Mouse (Mus musculus) embryonic facial prominence, embryonic 14.5 days (tissue): ENCODE data around the gene Olfr287. TPM values are rescaled to one million over a fixed set of nuclear protein-coding genes. Genes with fewer than 3 reads are reported as not detected.
A peak's percentile ranks its signal among the peaks of the same experiment; 100 is the strongest.

Source experiments
- ATAC-seq: fragments of 200-750 bp; cut with Nextera tagmentation; 2 replicates; pipeline ENCODE4 v1.8.0; 2017; ENCODE audit warnings: low read depth, moderate number of reproducible peaks, moderate TSS enrichment
- DNase-seq: peaks from one replicate; pipeline ENCODE4 v3.0.0-alpha.2; 2015; ENCODE audit warnings: low spot score
- H3K27ac ChIP-seq: fragments of 300-500 bp; sonication (generic); replicated peaks from 2 replicates; pipeline ENCODE4 v1.5.1; 2014; ENCODE audit warnings: low read depth, mild to moderate bottlenecking, low read length, moderate library complexity
- H3K27me3 ChIP-seq: fragments of 300-500 bp; sonication (generic); replicated peaks from 2 replicates; pipeline ENCODE4 v1.6.1; 2014; ENCODE audit warnings: low read length; ENCODE audit not compliant: control insufficient read depth, insufficient read depth
- H3K36me3 ChIP-seq: fragments of 300-500 bp; sonication (generic); 2 replicates; pipeline ENCODE4 v1.6.1; 2014; ENCODE audit warnings: low read length, mixed read lengths; ENCODE audit not compliant: control insufficient read depth, insufficient read depth
- H3K4me1 ChIP-seq: fragments of 300-500 bp; sonication (generic); 2 replicates; pipeline ENCODE4 v1.6.1; 2014; ENCODE audit warnings: antibody characterized with exemption, low read length; ENCODE audit not compliant: control insufficient read depth, insufficient read depth
- H3K4me2 ChIP-seq: fragments of 300-500 bp; sonication (generic); 2 replicates; pipeline ENCODE4 v1.6.1; 2014; ENCODE audit warnings: low read depth, mild to moderate bottlenecking, low read length, moderate library complexity, mixed read lengths
- H3K4me3 ChIP-seq: fragments of 300-500 bp; sonication (generic); 2 replicates; pipeline ENCODE4 v1.5.1; 2014; ENCODE audit warnings: low read depth, mild to moderate bottlenecking, low read length
- H3K9ac ChIP-seq: fragments of 300-500 bp; sonication (generic); 2 replicates; pipeline ENCODE4 v1.6.1; 2014; ENCODE audit warnings: low read depth, mild to moderate bottlenecking, low read length, moderate library complexity, mixed read lengths
- H3K9me3 ChIP-seq: fragments of 300-500 bp; sonication (generic); 2 replicates; pipeline ENCODE4 v1.6.1; 2016; ENCODE audit warnings: low read length; ENCODE audit not compliant: control insufficient read depth
- WGBS: fragments of 180-500 bp; shearing (Covaris S2); extraction: QIAGEN DNeasy Blood & Tissue Kit; methylation state at CpG from one replicate; pipeline ENCODE4 v1.1.7; 2014; 5-methylcytosine and 5-hydroxymethylcytosine counted together
- polyA plus RNA-seq: library from polyadenylated mRNA; unstranded; fragments of >200 nt; fragmentation: Nextera tagmentation; extraction: Ambion mirVana; gene quantifications from 2 replicates; pipeline ENCODE4 v1.2.1, GENCODE M21; 2014

Gene Olfr287
- polyA plus RNA-seq, 1 experiment from 2014 or later, result not detected

DNA sequence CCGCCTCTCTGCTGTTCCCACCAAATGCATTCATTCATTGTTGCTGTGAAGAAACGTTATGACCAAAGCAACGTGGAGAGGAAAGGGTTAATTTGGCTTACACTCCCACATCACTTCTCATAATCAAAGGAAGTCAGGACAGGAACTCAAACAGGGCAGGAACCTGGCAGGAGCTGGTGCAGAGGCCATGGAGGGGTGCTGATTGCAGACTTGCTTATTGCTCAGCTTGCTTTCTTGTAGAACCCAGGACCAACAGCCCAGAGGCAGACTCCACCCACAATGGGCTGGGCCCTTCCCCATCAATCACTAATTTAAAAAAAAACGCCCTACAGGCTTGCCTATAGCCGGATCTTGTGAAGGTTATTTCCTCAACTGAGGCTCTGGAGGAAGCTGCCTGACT lies 6.7 kb downstream of the Olfr287 start:
- DNase-seq, result no peak
- Histone ChIP-seq H3K36me3 (no peaks in the 10 kb centered on the region), H3K4me1 (no peaks in the 10 kb centered on the region), H3K4me3 (no peak overlapping the region), H3K27me3 (no peaks in the 10 kb centered on the region), H3K9me3 (no peaks in the 10 kb centered on the region), H3K4me2 (no peak overlapping the region), H3K27ac (no peak overlapping the region), H3K9ac (no peak overlapping the region)
- ATAC-seq, result no peak
- WGBS, result 62% methylated on average over 5 of the region's 5 CpGs

- no peaks in the 10 kb centered on the region for H3K36me3 ChIP-seq
- DNase-seq (no peak), ATAC-seq (no peak)
- H3K27ac ChIP-seq, result no peak overlapping the region
- H3K27me3 ChIP-seq, result no peaks in the 10 kb centered on the region
- 67% methylated on average over 5 of the region's 5 CpGs for WGBS
- H3K4me1 ChIP-seq, result no peaks in the 10 kb centered on the region
- H3K9ac ChIP-seq, result no peak overlapping the region
- H3K4me3 ChIP-seq, result no peak overlapping the region
- no peak overlapping the region for H3K4me2 ChIP-seq
- no peaks in the 10 kb centered on the region for H3K9me3 ChIP-seq
Measured at GRCm38 (mm10) chr15:98213336-98213870, 7.5 kb downstream of the Olfr287 start.

- H3K4me3 ChIP-seq, result no peak overlapping the region
- H3K27me3 ChIP-seq, result no peaks in the 10 kb centered on the region
- ATAC-seq, result no peak
- H3K4me1 ChIP-seq, result no peaks in the 10 kb centered on the region
- H3K4me2 ChIP-seq, result no peak overlapping the region
- no peaks in the 10 kb centered on the region for H3K36me3 ChIP-seq
- no peak overlapping the region for H3K27ac ChIP-seq
- no peak for DNase-seq
- H3K9me3 ChIP-seq, result no peaks in the 10 kb centered on the region
- no peak overlapping the region for H3K9ac ChIP-seq
- 82% methylated on average over 7 of the region's 7 CpGs for WGBS
Measured at GRCm38 (mm10) chr15:98209676-98210075, 11.2 kb downstream of the Olfr287 start.

- ATAC-seq (no peak), DNase-seq (no peak)
- Histone ChIP-seq H3K9ac (no peak within 1 kb of the TSS), H3K4me2 (no peak within 1 kb of the TSS), H3K9me3 (0 out of 2 replicates have a peak, but pooled peaks cover 5% of the 10 kb centered on the region), H3K27me3 (no peaks in the 10 kb centered on the region), H3K27ac (no peak within 1 kb of the TSS), H3K4me1 (no peaks in the 10 kb centered on the region), H3K4me3 (no peak within 1 kb of the TSS), H3K36me3 (no peaks in the 10 kb centered on the region)
- 76% methylated on average over 3 of the region's 3 CpGs for WGBS
Measured at GRCm38 (mm10) chr15:98195442-98195841, 25.4 kb downstream of the Olfr287 start, which contains the start of gene Olfr288. Gene Olfr288 (minus strand): TSS chr15:98195542.

DNA sequence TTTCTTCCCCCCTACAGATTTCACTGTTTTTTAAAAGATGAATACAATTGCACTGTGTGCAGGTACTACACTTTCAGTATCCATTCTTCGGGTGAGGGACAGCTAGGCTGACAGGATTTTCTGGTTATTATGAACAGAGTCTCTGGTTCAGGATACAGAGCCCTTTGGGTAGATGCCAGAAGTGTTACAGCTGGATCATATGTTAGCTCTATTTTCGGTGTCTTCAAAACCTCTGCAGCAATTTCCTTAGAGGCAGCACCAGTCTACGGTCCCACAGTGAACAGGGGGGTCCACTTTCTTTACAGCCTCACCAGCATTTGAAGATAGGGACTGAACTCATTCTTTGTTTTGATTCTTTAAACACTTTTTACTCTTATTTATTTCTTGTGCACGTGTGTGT lies 36.4 kb downstream of the Olfr287 start:
- Histone ChIP-seq H3K36me3 (no peaks in the 10 kb centered on the region), H3K9ac (no peak overlapping the region), H3K4me3 (no peak overlapping the region), H3K4me1 (no peaks in the 10 kb centered on the region), H3K27me3 (0 out of 2 replicates have a peak, but pooled peaks cover 6% of the 10 kb centered on the region), H3K27ac (no peak overlapping the region), H3K9me3 (no peaks in the 10 kb centered on the region), H3K4me2 (no peak overlapping the region)
- DNase-seq, result peak; percentile 70
- WGBS, result 46% methylated on average over 4 of the region's 4 CpGs
- no peak for ATAC-seq

- Histone ChIP-seq H3K27ac (no peak overlapping the region), H3K9ac (no peak overlapping the region), H3K36me3 (no peaks in the 10 kb centered on the region), H3K9me3 (no peaks in the 10 kb centered on the region), H3K4me1 (no peaks in the 10 kb centered on the region), H3K27me3 (peaks cover 9% of the 10 kb centered on the region; the same call in 1 of the 2 replicates), H3K4me2 (peak overlapping the region; percentile 62; the same call in 1 of the 2 replicates), H3K4me3 (0 out of 2 replicates have a peak overlapping the region, but pooled peaks have one; percentile 55)
- ATAC-seq, result no peak
- no peak for DNase-seq
- WGBS, result 65% methylated on average over 12 of the region's 12 CpGs
Measured at GRCm38 (mm10) chr15:98181856-98182570, 38.8 kb downstream of the Olfr287 start.

GRCm38 (mm10) chr15:98181132-98181711 lies 39.6 kb downstream of the Olfr287 start:
- no peaks in the 10 kb centered on the region for H3K36me3 ChIP-seq
- H3K27ac ChIP-seq, result peak overlapping the region; percentile 65; the same call in 1 of the 2 replicates
- peak; percentile 98 for ATAC-seq
- H3K9ac ChIP-seq, result peak overlapping the region; percentile 41; the same call in 1 of the 2 replicates
- peaks cover 12% of the 10 kb centered on the region for H3K27me3 ChIP-seq
- no peaks in the 10 kb centered on the region for H3K4me1 ChIP-seq
- DNase-seq, result peak; percentile 94
- H3K4me2 ChIP-seq, result peak overlapping the region; percentile 62
- under 1% methylated on average over 27 of the region's 30 CpGs for WGBS
- peak overlapping the region; percentile 55 for H3K4me3 ChIP-seq
- H3K9me3 ChIP-seq, result no peaks in the 10 kb centered on the region

- H3K27ac ChIP-seq, result peak overlapping the region; percentile 65; the same call in 1 of the 2 replicates
- no peak for ATAC-seq
Measured at GRCm38 (mm10) chr15:98180567-98181131, 40.2 kb downstream of the Olfr287 start.

More at GRCm38 (mm10) chr15:98180567-98181131, 40.2 kb downstream of the Olfr287 start:
- Histone ChIP-seq H3K27me3 (peaks cover 12% of the 10 kb centered on the region), H3K36me3 (no peaks in the 10 kb centered on the region), H3K4me1 (no peaks in the 10 kb centered on the region), H3K4me2 (peak overlapping the region; percentile 62), H3K9ac (peak overlapping the region; percentile 41; the same call in 1 of the 2 replicates), H3K9me3 (no peaks in the 10 kb centered on the region), H3K4me3 (peak overlapping the region; percentile 55)
- WGBS, result 6% methylated on average over 26 of the region's 26 CpGs
- no peak for DNase-seq
